9 mouse cellular contexts compared by ENCODE assay signal in the genomic region with DNA sequence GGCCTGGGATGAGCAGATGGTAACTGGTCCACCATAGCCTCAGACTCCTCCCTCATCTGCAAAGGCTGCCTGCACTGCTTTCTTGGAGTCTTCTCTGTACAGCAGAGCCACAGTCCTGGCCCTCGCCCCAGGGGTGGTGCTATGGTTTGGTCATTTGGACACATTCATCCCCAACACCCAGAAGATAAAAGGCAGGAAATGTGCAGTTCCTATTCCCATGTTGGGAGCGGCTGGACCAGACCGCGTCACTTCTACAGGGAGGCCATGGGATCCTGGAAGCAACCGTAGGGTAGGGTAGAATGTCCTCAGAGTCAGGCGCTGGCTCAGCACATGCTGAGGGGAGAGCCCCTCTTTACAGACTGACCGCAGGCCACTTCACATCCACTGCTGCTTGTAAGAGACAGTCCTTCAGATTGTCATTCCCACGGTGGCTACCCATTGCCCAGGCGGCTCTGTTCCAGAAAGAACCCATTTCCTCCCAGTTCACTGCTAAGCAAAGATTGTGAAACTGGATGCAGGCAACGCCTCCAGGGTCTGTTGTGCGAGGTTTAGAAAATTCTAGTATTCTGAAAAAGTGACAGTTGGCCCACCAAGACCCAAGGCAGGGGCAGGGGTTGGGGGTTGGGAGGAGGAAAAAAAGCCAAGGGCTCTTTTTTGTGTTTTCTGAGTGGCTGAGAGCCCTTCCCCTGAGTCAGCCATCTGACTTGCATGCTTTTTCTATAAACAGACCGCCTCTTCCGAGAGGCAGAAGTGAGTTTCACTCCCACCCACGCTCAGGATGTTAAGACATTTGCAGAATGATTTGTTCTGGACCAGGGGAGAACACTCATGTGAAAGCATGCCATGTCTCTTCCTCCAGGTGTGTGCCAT. TPM values are rescaled to one million over a fixed set of nuclear protein-coding genes. Genes with fewer than 3 reads are reported as not detected.
A peak's percentile ranks its signal among the peaks of the same experiment; 100 is the strongest.
DNase-seq lines count a peak whose midpoint lies in the region; ATAC-seq and TF ChIP-seq lines count a peak whose summit lies in the region.
"Had no signal": no experiment of that assay in that cellular context is flagged by ENCODE, and none has a peak within 500 bp of the region (broad histone marks: within the 10 kb centered on the region; RNA-seq: fewer than 3 reads in every experiment).

No protein-coding gene starts in this region.

- H3K4me3 ChIP-seq in kidney, adult 2 months (ENCODE audit: insufficient read depth, low read depth, low read length), result no peak overlapping the region
- H3K4me3 ChIP-seq in lung, embryonic 15.5 days, result peak overlapping the region; percentile 2; the same call in 1 of the 2 replicates
- H3K4me3 ChIP-seq: neural tube, embryonic 13.5 days had no signal

- no peaks in the 10 kb centered on the region for H3K4me1 ChIP-seq in kidney, adult 2 months (ENCODE audit: control insufficient read depth, insufficient read depth, low read length)
- peaks cover 79% of the 10 kb centered on the region for H3K4me1 ChIP-seq in lung, embryonic 15.5 days

- no peaks in the 10 kb centered on the region for H3K36me3 ChIP-seq in kidney, adult 2 months (ENCODE audit: control insufficient read depth, insufficient read depth, low read length)
- H3K36me3 ChIP-seq in lung, embryonic 15.5 days, result no peaks in the 10 kb centered on the region
- H3K36me3 ChIP-seq: neural tube, embryonic 13.5 days had no signal

- peak; percentile 91 for ATAC-seq in lung, embryonic 15.5 days (ENCODE audit: borderline replicate concordance, extremely low read depth, low FRiP score, low TSS enrichment)

- peak; percentile 75 for DNase-seq in left cerebral cortex, adult 11 months (ENCODE audit: low spot score)
- no peak for DNase-seq in left cerebral cortex, postnatal 4 days
- DNase-seq in gastrocnemius, postnatal 36 days, result peak; percentile 48 to 50
- DNase-seq in kidney, adult 2 months, result peak; percentile 61
- DNase-seq in cerebellum, postnatal 14 days, result no peak
- DNase-seq in ovary, postnatal 14 days (ENCODE audit: low spot score), result no peak
- DNase-seq in retina, postnatal 1 day, result no peak

- H3K4me2 ChIP-seq in lung, embryonic 15.5 days, result peak overlapping the region; percentile 38
- H3K4me2 ChIP-seq: neural tube, embryonic 13.5 days had no signal

- no peak overlapping the region for H3K9ac ChIP-seq in lung, embryonic 15.5 days
- H3K9ac ChIP-seq: neural tube, embryonic 13.5 days had no signal

- no peak for TF ChIP-seq POLR2A in kidney, adult 2 months (IDR thresholded peaks at IDR 0.05; ENCODE audit: low read depth, low read length)

- intact Hi-C loops in left cerebral cortex, postnatal 4 days (cut with DNase I), result no loop called here
- intact Hi-C loops in gastrocnemius, postnatal 36 days (cut with DNase I), result loop anchor here (5.0 kb wide), 1 partner anchor 320 kb away; a partner anchor contains a TSS

- peak overlapping the region; percentile 53; the same call in 1 of the 2 replicates for H3K27ac ChIP-seq in kidney, adult 2 months (ENCODE audit: insufficient read depth, low read depth, low read length)
- H3K27ac ChIP-seq in lung, embryonic 15.5 days, result peak overlapping the region; percentile 94
- H3K27ac ChIP-seq: neural tube, embryonic 13.5 days had no signal

- WGBS in kidney, adult 2 months, result 66% methylated on average over 14 of the region's 14 CpGs
- WGBS in lung, embryonic 15.5 days, result 25% methylated on average over 14 of the region's 14 CpGs

- no peaks in the 10 kb centered on the region for H3K9me3 ChIP-seq in lung, embryonic 15.5 days
- H3K9me3 ChIP-seq: neural tube, embryonic 13.5 days had no signal

- no peak for TF ChIP-seq CTCF in kidney, adult 2 months (conservative IDR thresholded peaks at IDR 0.05; ENCODE audit: insufficient read depth, insufficient read length, low read depth, low read length)

- H3K27me3 ChIP-seq in kidney, adult 2 months (replicated peaks; ENCODE audit: control insufficient read depth, insufficient read depth, low read length), result no peaks in the 10 kb centered on the region
- no peaks in the 10 kb centered on the region for H3K27me3 ChIP-seq in lung, embryonic 15.5 days
- H3K27me3 ChIP-seq: neural tube, embryonic 13.5 days had no signal

RNA-seq across cellular contexts. Expression of a gene that starts 12.3 kb away (rescaled TPM):
- under 1 TPM; 0.08 to 0.12 TPM for total RNA-seq in left cerebral cortex, postnatal 4 days (2021)
- 1 to 10 TPM; 6.6 to 6.8 TPM for total RNA-seq in gastrocnemius, postnatal 36 days (2021)
- polyA plus RNA-seq in kidney, adult 2 months (2012; rRNA removed), result not detected in 2 replicates
- polyA plus RNA-seq in lung, embryonic 15.5 days (2015; fragmentation: Nextera tagmentation; extraction: Ambion mirVana), result 0.16 and 0.19 TPM in 2 replicates

Comparison
In these comparisons a context has a peak if more than half of its experiments do, and no peak if none do; other contexts are left out.
1. DNase-seq: peak in left cerebral cortex, adult 11 months (single experiment), gastrocnemius, postnatal 36 days (2 of 2) and kidney, adult 2 months (single experiment); none in left cerebral cortex, postnatal 4 days (single experiment), cerebellum, postnatal 14 days (0 of 2), ovary, postnatal 14 days (single experiment) and retina, postnatal 1 day (single experiment).
2. RNA of a gene that starts 12.3 kb away (total RNA-seq): 6.6 to 6.8 TPM in gastrocnemius, postnatal 36 days; 0.08 to 0.12 TPM in left cerebral cortex, postnatal 4 days; every median in the first group is over 4 times any median in the second.